Mouse (Mus musculus): ENCODE results near the gene Cacna1g. TPM values are rescaled to one million over a fixed set of nuclear protein-coding genes. Genes with fewer than 3 reads are reported as not detected.

Cacna1g gene
- not detected in 2 replicates for polyA plus RNA-seq (2012; ENCODE audit: insufficient read depth, low replicate concordance)

DNA sequence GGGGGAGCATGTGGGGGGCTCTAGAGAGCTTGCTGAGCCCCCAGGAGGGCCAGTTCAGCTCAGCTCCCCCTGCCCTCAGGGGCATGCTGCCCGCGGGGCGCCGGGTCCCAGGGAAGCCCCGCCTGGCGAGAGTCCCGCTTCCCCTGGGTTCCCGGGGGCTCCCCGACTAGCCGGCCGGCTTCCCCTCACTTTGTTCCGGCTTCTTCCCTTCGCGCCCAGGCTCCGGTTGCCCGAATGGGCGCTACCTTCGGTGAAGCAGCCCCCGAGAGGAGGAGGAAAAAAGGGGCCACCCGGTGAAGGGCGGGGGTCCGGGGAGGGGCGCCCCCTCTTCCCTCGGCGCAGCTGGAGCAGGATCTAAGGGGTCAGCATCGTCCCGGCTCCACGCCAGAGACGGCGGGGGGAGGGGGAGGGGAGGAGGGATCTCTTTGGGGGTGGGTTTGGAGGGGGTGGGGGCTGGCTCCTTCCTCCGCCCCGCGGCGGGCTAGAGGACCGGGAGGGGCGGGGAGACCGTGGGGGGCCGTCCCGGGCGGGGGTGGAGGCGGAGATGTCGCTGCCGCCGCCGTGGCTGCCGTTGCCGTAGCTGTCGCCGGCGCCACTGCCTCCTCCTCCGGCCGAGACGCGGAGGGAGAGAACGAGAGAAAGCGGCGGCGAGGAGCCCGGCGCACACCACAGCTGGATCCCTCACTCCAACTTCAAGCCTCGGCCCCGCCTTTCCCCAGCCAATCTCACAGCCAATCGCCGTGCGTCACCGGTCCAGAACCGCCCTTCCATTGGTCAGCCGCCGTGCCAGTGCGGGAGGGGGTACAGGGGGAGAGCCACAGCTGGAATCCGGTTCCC lies at the start of gene Cacna1g:
TSS of gene Cacna1g (minus strand) at position 492 of the 837 bp plus-strand sequence.
- peaks cover 98% of the 10 kb centered on the region for H3K27me3 ChIP-seq (replicated peaks)
- peak within 1 kb of the TSS; percentile 88 for H3K4me3 ChIP-seq (replicated peaks)
- peaks cover 28% of the 10 kb centered on the region for H3K4me1 ChIP-seq
- H3K9me3 ChIP-seq = no peaks in the 10 kb centered on the region
- no peaks in the 10 kb centered on the region for H3K36me3 ChIP-seq (replicated peaks; ENCODE audit: low read length)
- no peak for TF ChIP-seq FLI1 (IDR thresholded peaks at IDR 0.05; ENCODE audit: low read length)
- TF ChIP-seq GATA1 (IDR thresholded peaks at IDR 0.05; ENCODE audit: borderline replicate concordance, low read length) = no peak

DNA sequence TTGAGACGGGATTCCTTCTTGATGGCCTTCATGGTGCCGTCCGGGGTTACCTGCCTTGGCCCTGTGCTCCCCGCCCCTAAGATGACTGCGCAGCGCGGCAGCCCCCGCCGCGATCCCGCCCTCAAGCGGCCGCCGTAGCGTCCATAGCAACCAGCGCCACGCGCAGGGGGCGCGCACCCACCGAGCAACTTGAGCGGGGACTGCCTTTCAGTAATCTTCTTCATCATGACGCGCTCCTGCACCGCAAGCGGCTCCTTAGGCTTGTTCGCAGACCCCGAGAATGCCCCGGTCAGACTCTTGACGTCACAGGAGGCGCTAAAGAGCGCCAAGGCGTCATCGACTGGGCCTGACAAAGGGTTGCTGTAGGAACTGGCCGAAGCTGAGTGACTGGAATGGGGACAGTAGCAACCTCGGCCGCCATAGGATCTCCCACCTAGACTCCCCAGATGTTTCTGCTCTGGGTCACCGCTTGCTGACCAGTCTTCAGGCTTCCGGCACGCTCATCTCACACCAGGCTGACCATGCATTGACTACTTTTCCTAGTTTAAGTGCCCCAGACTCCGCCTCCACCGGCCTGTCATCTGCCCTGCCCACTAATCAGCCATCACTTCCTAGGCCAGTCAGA lies 47.3 kb upstream of the Cacna1g start, which contains the start of gene Mycbpap:
TSS of gene Mycbpap (minus strand) at position 524 of the 625 bp plus-strand sequence.
- H3K9me3 ChIP-seq = no peaks in the 10 kb centered on the region
- H3K4me3 ChIP-seq (replicated peaks) = peak within 1 kb of the TSS; percentile 91
- peaks cover 14% of the 10 kb centered on the region for H3K4me1 ChIP-seq
- H3K27me3 ChIP-seq (replicated peaks) = peaks cover 66% of the 10 kb centered on the region
- no peaks in the 10 kb centered on the region for H3K36me3 ChIP-seq (replicated peaks; ENCODE audit: low read length)
- TF ChIP-seq FLI1 (IDR thresholded peaks at IDR 0.05; ENCODE audit: low read length) (no peak), GATA1 (IDR thresholded peaks at IDR 0.05; ENCODE audit: borderline replicate concordance, low read length) (no peak)

DNA sequence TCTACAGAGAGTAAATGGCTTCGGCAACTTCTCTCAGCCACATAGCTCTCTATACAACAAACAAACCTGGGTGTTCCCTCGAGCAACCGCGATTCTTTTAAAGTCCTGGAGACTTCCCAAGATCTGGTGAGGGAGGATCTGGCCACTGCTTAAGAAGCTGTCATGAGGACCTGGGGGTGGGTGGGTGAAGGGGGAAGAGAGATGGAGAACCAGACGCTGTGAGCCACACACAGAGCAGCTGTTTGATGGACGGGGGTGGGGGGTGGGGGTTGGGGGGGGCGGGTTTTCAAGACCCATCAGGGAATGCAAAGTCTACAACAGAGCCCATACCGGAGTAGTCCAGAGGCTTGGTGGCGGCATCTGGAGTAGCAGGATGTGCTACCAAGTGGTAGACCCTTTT lies 39.5 kb upstream of the Cacna1g start:
- peaks cover 70% of the 10 kb centered on the region for H3K27me3 ChIP-seq (replicated peaks)
- no peaks in the 10 kb centered on the region for H3K36me3 ChIP-seq (replicated peaks; ENCODE audit: low read length)
- H3K4me3 ChIP-seq (replicated peaks) = no peak overlapping the region
- no peak for TF ChIP-seq FLI1 (IDR thresholded peaks at IDR 0.05; ENCODE audit: low read length)
- no peak for TF ChIP-seq GATA1 (IDR thresholded peaks at IDR 0.05; ENCODE audit: borderline replicate concordance, low read length)
- H3K9me3 ChIP-seq = peaks cover 36% of the 10 kb centered on the region
- no peaks in the 10 kb centered on the region for H3K4me1 ChIP-seq

DNA sequence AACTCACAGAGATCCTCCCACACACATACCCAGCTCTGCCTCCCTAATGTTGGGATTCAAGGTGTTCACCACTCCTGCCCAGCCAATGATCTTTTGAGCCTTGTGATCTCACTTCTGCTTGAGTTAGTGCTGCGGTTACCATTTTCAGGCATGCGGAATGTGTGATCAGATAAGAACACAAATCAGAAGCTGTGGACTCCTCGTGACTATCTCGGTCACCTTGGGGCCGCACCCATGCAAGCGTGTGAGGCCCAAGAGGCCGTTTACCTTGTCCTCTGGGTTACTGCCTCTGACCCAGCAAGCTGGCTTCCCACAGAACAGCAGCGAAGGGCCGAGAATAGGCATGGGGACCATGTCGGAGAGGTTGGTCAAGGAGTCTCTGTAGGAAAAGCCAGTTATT lies 35.0 kb upstream of the Cacna1g start:
- Histone ChIP-seq H3K27me3 (replicated peaks) (peaks cover 82% of the 10 kb centered on the region), H3K9me3 (peaks cover 36% of the 10 kb centered on the region), H3K4me1 (no peaks in the 10 kb centered on the region), H3K36me3 (replicated peaks; ENCODE audit: low read length) (no peaks in the 10 kb centered on the region), H3K4me3 (replicated peaks) (no peak overlapping the region)
- no peak for TF ChIP-seq GATA1 (IDR thresholded peaks at IDR 0.05; ENCODE audit: borderline replicate concordance, low read length)
- TF ChIP-seq FLI1 (IDR thresholded peaks at IDR 0.05; ENCODE audit: low read length) = no peak

DNA sequence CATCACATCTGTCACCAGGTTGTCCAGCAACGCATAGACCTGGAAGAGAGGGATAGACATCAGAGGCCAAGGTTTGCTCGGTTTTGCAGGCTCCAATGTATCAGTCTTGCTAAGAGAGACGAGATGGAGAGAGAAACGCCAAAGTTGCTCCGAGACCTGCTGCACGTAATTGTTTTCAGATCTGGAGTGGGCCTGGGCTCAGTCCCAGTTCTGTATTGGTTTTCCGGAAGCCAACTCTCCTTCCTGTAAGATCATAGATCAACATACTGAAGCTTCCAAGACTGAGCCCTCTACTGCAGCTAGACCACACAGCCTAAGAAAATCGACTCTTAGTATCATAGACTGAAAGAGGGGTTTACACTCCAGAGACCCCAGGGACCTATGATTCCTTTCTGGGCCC lies 27.5 kb upstream of the Cacna1g start:
- TF ChIP-seq FLI1 (IDR thresholded peaks at IDR 0.05; ENCODE audit: low read length) (no peak), GATA1 (IDR thresholded peaks at IDR 0.05; ENCODE audit: borderline replicate concordance, low read length) (no peak)
- peaks cover 5% of the 10 kb centered on the region for H3K4me1 ChIP-seq
- no peaks in the 10 kb centered on the region for H3K36me3 ChIP-seq (replicated peaks; ENCODE audit: low read length)
- H3K4me3 ChIP-seq (replicated peaks) = no peak overlapping the region
- no peaks in the 10 kb centered on the region for H3K9me3 ChIP-seq
- peaks cover 95% of the 10 kb centered on the region for H3K27me3 ChIP-seq (replicated peaks)

DNA sequence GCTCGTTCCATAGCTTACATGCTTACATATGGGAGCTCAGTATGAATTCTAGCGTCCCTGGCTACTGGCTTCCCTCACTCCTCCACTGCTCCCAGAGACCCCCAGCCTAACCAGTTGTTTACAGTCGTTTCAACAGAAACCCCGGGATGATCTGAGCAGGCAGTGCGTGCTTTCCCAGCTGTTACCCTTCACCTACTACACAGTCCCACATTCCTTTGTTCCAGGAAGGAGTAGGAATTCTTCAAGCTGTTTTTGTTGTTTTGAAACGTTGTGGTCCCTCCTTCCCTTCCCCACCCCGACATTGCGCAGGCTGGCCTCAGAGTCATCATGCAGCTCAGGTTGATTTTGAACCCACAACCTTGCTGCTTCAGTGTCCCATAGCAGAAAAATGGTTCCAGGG lies 26.4 kb upstream of the Cacna1g start:
- Histone ChIP-seq H3K27me3 (replicated peaks) (peaks cover 97% of the 10 kb centered on the region), H3K36me3 (replicated peaks; ENCODE audit: low read length) (no peaks in the 10 kb centered on the region), H3K4me1 (peaks cover 5% of the 10 kb centered on the region), H3K4me3 (replicated peaks) (no peak overlapping the region), H3K9me3 (no peaks in the 10 kb centered on the region)
- TF ChIP-seq FLI1 (IDR thresholded peaks at IDR 0.05; ENCODE audit: low read length) = no peak

DNA sequence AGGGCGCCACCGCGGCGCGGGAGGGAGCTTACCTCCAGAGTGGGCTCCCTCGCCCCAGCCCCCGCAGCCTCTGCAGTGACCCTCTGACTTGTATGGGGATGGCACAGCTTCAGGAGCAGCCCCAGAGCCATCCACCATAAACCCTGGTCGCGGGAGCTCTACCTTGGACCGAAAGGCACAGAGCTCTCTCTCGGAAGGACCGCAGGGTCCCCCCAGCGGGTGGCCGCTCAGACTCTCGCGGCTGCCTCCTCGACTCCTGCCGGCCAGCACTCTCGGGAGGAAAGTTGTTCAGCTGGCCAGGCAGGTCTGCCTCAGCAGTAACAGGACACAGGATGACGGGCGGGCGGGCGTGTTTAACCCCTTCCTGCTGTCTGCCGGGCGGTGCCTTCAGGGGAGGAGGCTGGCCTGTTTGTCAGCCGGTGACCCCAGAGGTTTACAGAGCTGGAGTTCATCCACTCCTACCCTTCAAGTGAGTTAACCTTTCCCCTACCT lies 25.7 kb upstream of the Cacna1g start, which contains the start of gene Epn3:
TSS of gene Epn3 (minus strand) at position 314 of the 492 bp plus-strand sequence.
- no peaks in the 10 kb centered on the region for H3K9me3 ChIP-seq
- peaks cover 98% of the 10 kb centered on the region for H3K27me3 ChIP-seq (replicated peaks)
- no peak for TF ChIP-seq FLI1 (IDR thresholded peaks at IDR 0.05; ENCODE audit: low read length)
- TF ChIP-seq GATA1 (IDR thresholded peaks at IDR 0.05; ENCODE audit: borderline replicate concordance, low read length) = no peak
- no peak within 1 kb of the TSS for H3K4me3 ChIP-seq (replicated peaks)
- no peaks in the 10 kb centered on the region for H3K36me3 ChIP-seq (replicated peaks; ENCODE audit: low read length)
- peaks cover 5% of the 10 kb centered on the region for H3K4me1 ChIP-seq

DNA sequence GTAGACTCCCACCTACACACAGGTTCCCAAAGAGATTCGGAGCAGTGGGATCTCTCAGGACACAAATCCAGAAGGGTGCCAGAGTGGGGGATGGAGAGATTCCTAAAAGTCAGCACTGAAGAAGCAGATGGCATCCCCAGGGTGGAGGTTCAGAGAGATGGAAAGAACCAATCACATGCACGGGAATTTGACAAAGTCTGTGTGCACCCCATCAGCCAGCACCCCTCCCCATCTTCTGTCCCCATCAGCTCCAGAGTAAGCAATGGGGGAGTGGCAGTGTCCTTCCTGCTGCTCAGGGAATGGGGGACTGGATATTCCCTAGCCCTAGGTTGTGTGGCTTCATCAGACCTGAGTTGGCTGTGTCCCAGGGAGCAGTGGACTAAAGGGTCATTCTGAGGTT lies 25.0 kb upstream of the Cacna1g start:
- no peak for TF ChIP-seq GATA1 (IDR thresholded peaks at IDR 0.05; ENCODE audit: borderline replicate concordance, low read length)
- TF ChIP-seq FLI1 (IDR thresholded peaks at IDR 0.05; ENCODE audit: low read length) = no peak
- Histone ChIP-seq H3K4me3 (replicated peaks) (no peak overlapping the region), H3K27me3 (replicated peaks) (peaks cover 98% of the 10 kb centered on the region), H3K4me1 (peaks cover 5% of the 10 kb centered on the region), H3K36me3 (replicated peaks; ENCODE audit: low read length) (no peaks in the 10 kb centered on the region), H3K9me3 (no peaks in the 10 kb centered on the region)

DNA sequence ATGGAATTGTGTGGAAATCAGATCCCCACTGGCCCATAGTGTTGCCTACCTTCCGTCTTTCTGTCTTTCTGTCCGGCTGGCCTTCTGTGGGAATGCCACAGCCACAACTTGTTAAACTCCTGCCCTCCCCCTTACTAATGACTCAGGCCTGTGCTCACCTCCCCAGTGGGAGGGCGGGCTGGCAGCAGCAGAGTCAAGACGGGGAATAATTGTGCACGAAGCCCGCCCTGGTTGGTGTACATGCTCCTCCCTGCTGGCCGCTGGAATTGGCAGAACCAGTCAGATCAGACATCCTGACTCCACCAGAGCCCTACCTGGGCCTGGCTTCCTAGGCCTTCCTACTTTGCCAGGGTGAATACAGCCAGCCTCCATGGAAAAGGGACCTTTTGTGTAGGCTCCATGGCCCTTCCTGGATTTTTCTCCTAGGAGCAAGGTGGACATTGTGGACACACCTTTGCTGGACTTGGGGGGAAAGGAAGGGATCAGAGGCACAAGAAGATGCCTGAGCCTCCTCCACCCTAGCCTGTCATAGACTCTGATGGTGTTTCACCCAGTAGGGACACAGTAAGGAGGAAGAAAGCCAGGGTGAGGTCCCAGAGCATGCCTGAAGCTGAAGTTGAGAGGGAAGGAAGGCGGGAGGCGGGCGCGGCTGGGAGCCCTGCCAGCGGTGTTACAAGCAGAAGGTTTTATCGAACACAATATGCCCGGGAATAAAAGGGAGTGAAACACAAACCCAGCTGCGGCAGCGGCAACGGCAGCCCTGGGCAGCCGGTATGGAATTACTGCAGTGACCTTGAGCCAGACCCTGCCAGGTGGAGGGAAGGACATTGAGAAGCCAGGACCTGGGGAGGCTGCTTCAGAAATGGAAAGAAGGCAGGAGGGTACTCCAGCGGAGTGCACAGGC lies 24.3 kb upstream of the Cacna1g start:
- Histone ChIP-seq H3K4me3 (replicated peaks) (no peak overlapping the region), H3K4me1 (peaks cover 5% of the 10 kb centered on the region), H3K9me3 (no peaks in the 10 kb centered on the region), H3K27me3 (replicated peaks) (peaks cover 98% of the 10 kb centered on the region), H3K36me3 (replicated peaks; ENCODE audit: low read length) (no peaks in the 10 kb centered on the region)
- TF ChIP-seq FLI1 (IDR thresholded peaks at IDR 0.05; ENCODE audit: low read length) = no peak

All from megakaryocyte, embryonic 14.5 days (primary cell).